Mouse (Mus musculus) lung, postnatal 0 days (tissue): ENCODE results near the gene Tnnt2. TPM values are rescaled to one million over a fixed set of nuclear protein-coding genes. Genes with fewer than 3 reads are reported as not detected.

Experiments used
- ATAC-seq: fragments of 200-750 bp; cut with Nextera tagmentation; 2 replicates; pipeline ENCODE4 v1.8.0; 2017; ENCODE audit warnings: moderate library complexity
- DNase-seq: peaks from one replicate; pipeline ENCODE4 v3.0.0-alpha.2; 2016; ENCODE audit warnings: low spot score
- H3K27ac ChIP-seq: fragments of 300-500 bp; sonication (generic); 2 replicates; pipeline ENCODE4 v1.5.1; 2014; ENCODE audit warnings: antibody characterized with exemption, mild to moderate bottlenecking, low read length, mixed read lengths
- H3K27me3 ChIP-seq: fragments of 300-500 bp; sonication (generic); replicated peaks from 2 replicates; pipeline ENCODE4 v1.6.1; 2014; ENCODE audit warnings: low read length, mixed read lengths; ENCODE audit not compliant: insufficient read depth
- H3K36me3 ChIP-seq: fragments of 300-500 bp; sonication (generic); 2 replicates; pipeline ENCODE4 v1.6.1; 2014; ENCODE audit warnings: low read length, mixed read lengths; ENCODE audit not compliant: insufficient read depth
- H3K4me1 ChIP-seq: fragments of 300-500 bp; sonication (generic); 2 replicates; pipeline ENCODE4 v1.6.1; 2014; ENCODE audit warnings: antibody characterized with exemption, low read depth, low read length, mixed read lengths; ENCODE audit not compliant: insufficient read depth
- H3K4me2 ChIP-seq: fragments of 300-500 bp; sonication (generic); replicated peaks from 2 replicates; pipeline ENCODE4 v1.6.1; 2014; ENCODE audit warnings: low read depth, mild to moderate bottlenecking, low read length, moderate library complexity, mixed read lengths
- H3K4me3 ChIP-seq: fragments of 300-500 bp; sonication (generic); 2 replicates; pipeline ENCODE4 v1.5.1; 2014; ENCODE audit warnings: low read depth, low read length
- H3K9ac ChIP-seq: fragments of 300-500 bp; sonication (generic); replicated peaks from 2 replicates; pipeline ENCODE4 v1.6.1; 2014; ENCODE audit warnings: low read depth, mild to moderate bottlenecking
- H3K9me3 ChIP-seq: fragments of 300-500 bp; sonication (generic); 2 replicates; pipeline ENCODE4 v1.6.1; 2016; ENCODE audit warnings: low read length, mixed read lengths
- CTCF ChIP-seq: IDR thresholded peaks from 2 replicates; pipeline ENCODE4 v1.5.1; 2016; ENCODE audit warnings: antibody characterized with exemption, mild to moderate bottlenecking
- EP300 ChIP-seq: IDR thresholded peaks from 2 replicates; pipeline ENCODE4 v1.6.1; 2016; ENCODE audit warnings: antibody characterized with exemption, mild to moderate bottlenecking, control low read depth
- WGBS: fragments of 180-500 bp; shearing (Covaris S2); extraction: QIAGEN DNeasy Blood & Tissue Kit; methylation state at CpG from one replicate; pipeline ENCODE4 v1.1.7; 2014; 5-methylcytosine and 5-hydroxymethylcytosine counted together
- polyA plus RNA-seq: library from polyadenylated mRNA; unstranded; fragments of >200 nt; fragmentation: Nextera tagmentation; extraction: Ambion mirVana; gene quantifications from 2 replicates; pipeline ENCODE4 v1.2.1, GENCODE M21; 2015

Tnnt2 gene
- polyA plus RNA-seq, 1 experiment from 2014 or later = 84.6 TPM

DNA sequence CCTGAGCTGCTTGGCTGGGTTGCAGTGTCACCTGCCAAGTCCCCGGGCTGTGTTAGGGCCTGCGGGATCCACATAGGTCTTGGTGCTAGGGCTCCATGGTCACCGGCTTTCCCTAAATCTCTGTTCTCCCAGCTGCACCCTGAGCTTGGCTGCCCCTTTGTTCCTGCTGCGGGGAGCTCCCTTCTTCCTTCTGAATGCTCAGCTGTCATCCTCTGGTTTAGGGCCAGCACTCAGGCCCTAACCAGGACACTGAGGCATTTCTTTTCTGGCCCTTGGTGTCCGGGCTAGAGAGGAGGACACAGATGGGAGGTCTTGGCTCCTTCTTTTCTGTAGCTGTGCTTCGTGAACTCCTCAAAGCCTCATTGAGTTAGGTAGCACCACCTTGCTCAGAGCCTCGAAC, 14.4 kb upstream of the Tnnt2 start:
- Histone ChIP-seq H3K4me2 (no peak overlapping the region), H3K27me3 (peaks cover 9% of the 10 kb centered on the region), H3K4me1 (no peaks in the 10 kb centered on the region), H3K4me3 (no peak overlapping the region), H3K36me3 (no peaks in the 10 kb centered on the region), H3K9ac (no peak overlapping the region), H3K9me3 (no peaks in the 10 kb centered on the region), H3K27ac (no peak overlapping the region)
- no peak for TF ChIP-seq CTCF
- ATAC-seq (no peak), DNase-seq (no peak)
- WGBS = 71% methylated on average over 7 of the region's 7 CpGs

DNA sequence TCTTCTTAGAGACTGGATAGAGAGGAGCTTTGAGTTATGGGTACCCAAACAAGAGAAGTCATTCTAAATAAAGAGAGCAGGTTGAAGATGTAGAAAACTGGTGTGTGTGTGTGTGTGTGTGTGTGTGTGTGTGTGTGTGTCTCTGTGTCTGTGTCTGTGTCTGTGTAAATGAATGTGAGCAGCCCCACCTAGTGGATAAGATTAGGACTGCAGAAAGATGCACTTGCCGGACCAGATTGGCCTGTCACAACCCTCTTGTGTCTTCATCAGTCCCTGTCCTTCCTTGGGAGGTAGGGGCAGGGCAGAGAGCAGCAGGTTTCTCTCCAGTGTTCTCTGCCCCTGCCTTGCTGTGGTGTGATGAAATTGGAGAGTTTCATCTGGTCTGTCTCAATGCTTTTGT, 7.2 kb upstream of the Tnnt2 start:
- TF ChIP-seq CTCF (peak; percentile 87), EP300 (no peak)
- DNase-seq (peak; percentile 46), ATAC-seq (no peak; the same call in 1 of the 2 replicates)
- 13% methylated on average over 1 of the region's 1 CpGs for WGBS
- no peaks in the 10 kb centered on the region for H3K27me3 ChIP-seq
- no peak overlapping the region for H3K27ac ChIP-seq
- no peak overlapping the region for H3K9ac ChIP-seq
- H3K36me3 ChIP-seq = no peaks in the 10 kb centered on the region
- H3K9me3 ChIP-seq = no peaks in the 10 kb centered on the region
- no peaks in the 10 kb centered on the region for H3K4me1 ChIP-seq
- H3K4me2 ChIP-seq = no peak overlapping the region
- no peak overlapping the region for H3K4me3 ChIP-seq

DNA sequence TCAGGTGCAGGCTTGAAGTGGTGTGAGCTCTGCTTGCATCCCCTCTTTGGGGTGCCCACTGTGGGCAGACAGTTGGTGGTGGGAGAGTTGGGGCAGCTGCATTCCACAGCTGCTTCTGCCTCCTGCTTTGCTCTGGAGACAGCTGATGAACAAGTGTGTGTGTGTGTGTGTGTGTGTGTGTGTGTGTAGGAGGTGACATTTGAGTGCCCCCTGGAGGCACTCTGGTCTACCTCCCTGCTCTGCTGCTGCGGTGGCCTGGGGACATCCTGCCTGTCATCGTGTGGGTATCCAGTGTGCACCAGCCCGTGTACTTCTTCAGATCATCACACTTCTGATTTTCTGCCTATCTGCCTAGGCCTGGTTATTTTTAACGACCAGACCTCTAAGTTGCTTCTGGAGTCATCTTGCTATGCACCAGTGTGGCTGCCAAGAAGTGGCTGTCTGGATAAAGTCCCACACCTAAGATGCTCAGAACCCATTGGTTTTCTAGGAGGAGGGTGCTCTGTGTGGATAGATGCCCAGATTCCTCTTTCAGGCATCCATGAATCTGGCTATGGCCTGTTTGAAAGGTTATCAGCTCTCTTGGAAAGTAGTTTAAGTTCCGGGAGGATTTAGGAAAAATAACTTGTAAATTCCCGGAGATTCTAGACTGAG, 1.8 kb upstream of the Tnnt2 start:
- no peaks in the 10 kb centered on the region for H3K4me1 ChIP-seq
- no peak overlapping the region for H3K4me2 ChIP-seq
- no peaks in the 10 kb centered on the region for H3K36me3 ChIP-seq
- DNase-seq (no peak), ATAC-seq (no peak)
- no peak overlapping the region for H3K4me3 ChIP-seq
- H3K27me3 ChIP-seq = no peaks in the 10 kb centered on the region
- no peak overlapping the region for H3K27ac ChIP-seq
- TF ChIP-seq CTCF (peak; percentile 10; the same call in 1 of the 2 replicates), EP300 (no peak)
- no peaks in the 10 kb centered on the region for H3K9me3 ChIP-seq
- WGBS = 64% methylated on average over 6 of the region's 6 CpGs
- H3K9ac ChIP-seq = no peak overlapping the region

DNA sequence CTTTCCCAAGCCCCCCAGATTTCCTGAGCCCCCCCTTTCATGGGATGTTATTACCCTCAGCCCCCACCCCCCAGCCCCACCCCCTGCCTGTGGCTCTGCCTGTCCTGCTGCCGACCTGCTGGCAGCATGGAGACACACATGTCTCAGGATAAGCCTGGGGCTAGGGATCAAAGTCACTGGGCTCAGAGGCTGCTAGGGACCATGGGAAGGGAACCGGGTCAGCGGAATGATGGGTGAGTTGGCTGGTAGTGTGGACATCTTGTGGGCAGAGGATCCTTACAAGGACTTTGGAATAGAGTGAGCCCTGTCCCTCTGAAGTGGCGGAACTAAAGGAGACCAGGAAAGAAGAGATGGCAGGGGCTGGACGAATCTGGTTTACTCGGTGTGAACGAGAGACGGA, 1.2 kb upstream of the Tnnt2 start:
- Histone ChIP-seq H3K36me3 (no peaks in the 10 kb centered on the region), H3K4me2 (no peak overlapping the region), H3K9ac (no peak overlapping the region), H3K9me3 (no peaks in the 10 kb centered on the region), H3K27ac (no peak overlapping the region), H3K27me3 (no peaks in the 10 kb centered on the region), H3K4me1 (no peaks in the 10 kb centered on the region), H3K4me3 (no peak overlapping the region)
- TF ChIP-seq CTCF (no peak), EP300 (no peak)
- 78% methylated on average over 8 of the region's 8 CpGs for WGBS
- ATAC-seq = no peak
- no peak for DNase-seq

DNA sequence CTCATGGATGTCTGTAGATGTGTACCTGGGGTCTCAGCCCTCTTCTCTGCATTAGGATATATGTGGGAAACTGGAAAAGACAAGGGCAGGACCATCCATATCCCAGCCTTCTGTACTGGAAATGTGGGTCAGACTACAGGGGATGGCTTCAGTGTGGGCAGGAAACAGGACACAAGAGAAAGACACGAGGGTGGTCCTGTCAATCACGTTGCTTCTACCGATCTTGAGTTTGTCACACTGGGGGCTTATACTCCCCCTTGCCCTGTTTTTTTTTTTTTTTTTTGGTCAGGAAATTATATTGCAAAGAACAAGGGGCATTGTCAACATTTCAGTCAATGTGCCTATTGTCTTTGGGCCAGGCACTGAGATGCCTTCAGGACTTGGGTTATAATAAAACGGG, 2.5 kb downstream of the Tnnt2 start:
- WGBS = 61% methylated on average over 4 of the region's 4 CpGs
- Histone ChIP-seq H3K36me3 (no peaks in the 10 kb centered on the region), H3K9me3 (no peaks in the 10 kb centered on the region), H3K4me3 (no peak overlapping the region), H3K4me1 (no peaks in the 10 kb centered on the region), H3K4me2 (no peak overlapping the region), H3K9ac (no peak overlapping the region), H3K27ac (no peak overlapping the region), H3K27me3 (no peaks in the 10 kb centered on the region)
- no peak for DNase-seq
- TF ChIP-seq CTCF = no peak
- no peak for TF ChIP-seq EP300
- ATAC-seq = no peak

DNA sequence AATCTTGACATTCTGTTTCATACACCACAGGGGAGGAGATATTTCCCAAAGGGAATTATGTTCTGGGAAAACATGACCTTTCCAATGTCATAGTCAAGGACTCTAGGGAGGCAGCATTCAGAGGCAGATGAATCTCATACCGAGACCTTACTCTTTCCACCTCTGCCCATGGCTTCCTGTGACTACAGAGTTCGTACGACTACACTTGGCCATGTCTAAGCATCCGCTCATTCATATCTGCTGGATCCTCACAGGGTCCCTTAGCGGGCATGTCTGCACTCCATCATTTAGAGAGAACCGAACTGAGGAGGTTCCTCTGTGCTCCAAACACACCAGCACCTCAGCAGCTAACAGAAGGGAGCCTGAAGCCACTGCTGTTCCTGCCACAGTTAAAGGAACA, 2.9 kb downstream of the Tnnt2 start:
- no peaks in the 10 kb centered on the region for H3K9me3 ChIP-seq
- DNase-seq (no peak), ATAC-seq (no peak)
- H3K4me2 ChIP-seq = no peak overlapping the region
- H3K9ac ChIP-seq = no peak overlapping the region
- H3K4me3 ChIP-seq = no peak overlapping the region
- H3K4me1 ChIP-seq = no peaks in the 10 kb centered on the region
- H3K36me3 ChIP-seq = no peaks in the 10 kb centered on the region
- H3K27ac ChIP-seq = no peak overlapping the region
- WGBS = 80% methylated on average over 6 of the region's 6 CpGs
- no peaks in the 10 kb centered on the region for H3K27me3 ChIP-seq
- TF ChIP-seq EP300 (no peak), CTCF (no peak)
